Mouse (Mus musculus) embryonic facial prominence, embryonic 13.5 days (tissue): ENCODE measurements around the gene Wwp2. TPM values are rescaled to one million over a fixed set of nuclear protein-coding genes. Genes with fewer than 3 reads are reported as not detected.

Experiments used
- ATAC-seq: fragments of 200-750 bp; cut with Nextera tagmentation; 2 replicates; pipeline ENCODE4 v1.8.0; 2017; ENCODE audit warnings: low read depth; ENCODE audit not compliant: insufficient number of reproducible peaks, insufficient read depth, low FRiP score, low TSS enrichment
- H3K27ac ChIP-seq: fragments of 300-500 bp; sonication (generic); 2 replicates; pipeline ENCODE4 v1.5.1; 2015; ENCODE audit warnings: moderate library complexity, mild to moderate bottlenecking, inconsistent platforms
- H3K27me3 ChIP-seq: fragments of 300-500 bp; sonication (generic); 2 replicates; pipeline ENCODE4 v1.6.1; 2015; ENCODE audit warnings: mild to moderate bottlenecking, inconsistent platforms
- H3K36me3 ChIP-seq: fragments of 300-500 bp; sonication (generic); 2 replicates; pipeline ENCODE4 v1.6.1; 2015; ENCODE audit warnings: mild to moderate bottlenecking, inconsistent platforms
- H3K4me1 ChIP-seq: fragments of 300-500 bp; sonication (generic); 2 replicates; pipeline ENCODE4 v1.6.1; 2015; ENCODE audit warnings: inconsistent platforms
- H3K4me2 ChIP-seq: fragments of 300-500 bp; sonication (generic); 2 replicates; pipeline ENCODE4 v1.6.1; 2015; ENCODE audit warnings: moderate library complexity, mild to moderate bottlenecking, inconsistent platforms
- H3K4me3 ChIP-seq: fragments of 300-500 bp; sonication (generic); 2 replicates; pipeline ENCODE4 v1.5.1; 2015; ENCODE audit warnings: mild to moderate bottlenecking, inconsistent platforms
- H3K9ac ChIP-seq: fragments of 300-500 bp; sonication (generic); 2 replicates; pipeline ENCODE4 v1.6.1; 2015; ENCODE audit warnings: mild to moderate bottlenecking, inconsistent platforms
- H3K9me3 ChIP-seq: fragments of 300-500 bp; sonication (generic); 2 replicates; pipeline ENCODE4 v1.6.1; 2016; ENCODE audit warnings: inconsistent platforms
- WGBS: fragments of 180-500 bp; shearing (Covaris S2); methylation state at CpG from one replicate; pipeline ENCODE4 v1.1.7; 2015; ENCODE audit warnings: mixed read lengths; 5-methylcytosine and 5-hydroxymethylcytosine counted together
- polyA plus RNA-seq: library from polyadenylated mRNA; unstranded; fragments of >200 nt; fragmentation: Nextera tagmentation; extraction: Ambion mirVana; gene quantifications from 2 replicates; pipeline ENCODE4 v1.2.1, GENCODE M21; 2015

Gene Wwp2
- polyA plus RNA-seq, 1 experiment from 2014 or later: 158 TPM

- Histone ChIP-seq H3K4me2 (no peak overlapping the region), H3K36me3 (peaks cover 32% of the 10 kb centered on the region), H3K9me3 (no peaks in the 10 kb centered on the region), H3K4me3 (no peak overlapping the region), H3K27ac (peak overlapping the region; percentile 41), H3K9ac (no peak overlapping the region; the same call in 1 of the 2 replicates), H3K27me3 (no peaks in the 10 kb centered on the region), H3K4me1 (peaks cover 3% of the 10 kb centered on the region; the same call in 1 of the 2 replicates)
- ATAC-seq: no peak
- WGBS: 12% methylated on average over 3 of the region's 3 CpGs
Observed at GRCm38 (mm10) chr8:107455268-107455667, 19.1 kb downstream of the Wwp2 start.

DNA sequence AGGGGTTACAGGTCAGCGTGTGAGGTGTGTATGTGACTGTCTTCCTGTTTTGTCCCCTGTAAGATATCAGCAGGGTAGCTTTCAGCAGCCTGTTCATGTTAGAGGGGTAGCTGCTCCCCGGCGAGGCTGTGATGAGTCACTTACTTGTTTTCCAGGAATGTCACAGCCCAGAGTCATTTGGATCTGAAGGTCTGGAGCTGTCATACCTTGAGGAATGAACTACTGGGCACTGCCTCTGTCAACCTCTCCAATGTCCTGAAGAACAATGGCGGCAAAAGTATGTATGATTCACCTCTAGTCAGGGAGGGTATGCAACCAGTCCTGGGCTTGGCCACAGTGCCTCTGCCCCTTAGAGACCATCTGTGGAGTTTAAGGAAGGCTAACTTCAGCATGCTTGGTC is 21.6 kb downstream of the Wwp2 start:
- no peak overlapping the region for H3K4me3 ChIP-seq
- H3K27me3 ChIP-seq: no peaks in the 10 kb centered on the region
- H3K36me3 ChIP-seq: peaks cover 48% of the 10 kb centered on the region
- peak overlapping the region; percentile 55 for H3K27ac ChIP-seq
- H3K9me3 ChIP-seq: no peaks in the 10 kb centered on the region
- no peak for ATAC-seq
- WGBS: 55% methylated on average over 4 of the region's 4 CpGs
- no peak overlapping the region for H3K4me2 ChIP-seq
- no peak overlapping the region for H3K9ac ChIP-seq
- H3K4me1 ChIP-seq: no peaks in the 10 kb centered on the region

GRCm38 (mm10) chr8:107458281-107458680 is 22.1 kb downstream of the Wwp2 start:
- H3K9me3 ChIP-seq: no peaks in the 10 kb centered on the region
- no peak overlapping the region for H3K9ac ChIP-seq
- no peak overlapping the region for H3K4me2 ChIP-seq
- no peak; the same call in 1 of the 2 replicates for ATAC-seq
- H3K36me3 ChIP-seq: peaks cover 48% of the 10 kb centered on the region
- H3K4me3 ChIP-seq: no peak overlapping the region
- no peaks in the 10 kb centered on the region for H3K27me3 ChIP-seq
- H3K4me1 ChIP-seq: no peaks in the 10 kb centered on the region
- 34% methylated on average over 6 of the region's 6 CpGs for WGBS
- peak overlapping the region; percentile 55 for H3K27ac ChIP-seq

DNA sequence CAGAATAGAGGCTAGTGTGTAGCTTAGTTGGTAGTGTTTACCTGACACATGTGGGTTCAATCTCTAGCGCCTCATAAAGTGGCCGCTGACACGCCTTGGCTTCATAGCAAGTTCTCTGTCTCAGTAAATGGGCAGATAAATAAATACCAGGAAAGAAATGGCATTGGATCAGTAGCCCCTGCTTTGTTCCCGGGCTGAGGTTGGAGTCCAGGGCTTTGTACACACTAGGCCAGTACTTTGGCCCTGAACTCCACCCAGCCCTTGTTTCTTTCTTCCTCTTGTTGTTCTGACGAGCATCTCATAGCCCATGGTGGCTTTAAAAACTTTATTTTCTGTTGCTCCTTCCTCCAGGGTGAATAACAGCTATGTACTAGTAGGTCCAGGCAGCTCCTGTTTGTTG is 26.3 kb downstream of the Wwp2 start:
- 91% methylated on average over 5 of the region's 5 CpGs for WGBS
- Histone ChIP-seq H3K27me3 (no peaks in the 10 kb centered on the region), H3K4me3 (no peak overlapping the region), H3K27ac (no peak overlapping the region), H3K36me3 (peaks cover 45% of the 10 kb centered on the region), H3K4me2 (no peak overlapping the region), H3K9ac (no peak overlapping the region), H3K9me3 (no peaks in the 10 kb centered on the region), H3K4me1 (peaks cover 8% of the 10 kb centered on the region; the same call in 1 of the 2 replicates)
- no peak for ATAC-seq

GRCm38 (mm10) chr8:107465332-107465990 is 29.3 kb downstream of the Wwp2 start:
- H3K9me3 ChIP-seq: no peaks in the 10 kb centered on the region
- H3K27me3 ChIP-seq: no peaks in the 10 kb centered on the region
- ATAC-seq: no peak
- peak overlapping the region; percentile 78 for H3K27ac ChIP-seq
- peaks cover 24% of the 10 kb centered on the region for H3K36me3 ChIP-seq
- H3K4me2 ChIP-seq: no peak overlapping the region
- no peak overlapping the region for H3K4me3 ChIP-seq
- no peak overlapping the region for H3K9ac ChIP-seq
- H3K4me1 ChIP-seq: peaks cover 36% of the 10 kb centered on the region
- 52% methylated on average over 3 of the region's 3 CpGs for WGBS

- Histone ChIP-seq H3K4me3 (no peak overlapping the region), H3K4me2 (no peak overlapping the region), H3K27ac (peak overlapping the region; percentile 53; the same call in 1 of the 2 replicates), H3K9ac (no peak overlapping the region), H3K9me3 (no peaks in the 10 kb centered on the region), H3K4me1 (peaks cover 38% of the 10 kb centered on the region), H3K27me3 (no peaks in the 10 kb centered on the region), H3K36me3 (peaks cover 13% of the 10 kb centered on the region)
- ATAC-seq: no peak
- 86% methylated on average over 5 of the region's 5 CpGs for WGBS
Observed at GRCm38 (mm10) chr8:107466642-107467041, 30.5 kb downstream of the Wwp2 start.

DNA sequence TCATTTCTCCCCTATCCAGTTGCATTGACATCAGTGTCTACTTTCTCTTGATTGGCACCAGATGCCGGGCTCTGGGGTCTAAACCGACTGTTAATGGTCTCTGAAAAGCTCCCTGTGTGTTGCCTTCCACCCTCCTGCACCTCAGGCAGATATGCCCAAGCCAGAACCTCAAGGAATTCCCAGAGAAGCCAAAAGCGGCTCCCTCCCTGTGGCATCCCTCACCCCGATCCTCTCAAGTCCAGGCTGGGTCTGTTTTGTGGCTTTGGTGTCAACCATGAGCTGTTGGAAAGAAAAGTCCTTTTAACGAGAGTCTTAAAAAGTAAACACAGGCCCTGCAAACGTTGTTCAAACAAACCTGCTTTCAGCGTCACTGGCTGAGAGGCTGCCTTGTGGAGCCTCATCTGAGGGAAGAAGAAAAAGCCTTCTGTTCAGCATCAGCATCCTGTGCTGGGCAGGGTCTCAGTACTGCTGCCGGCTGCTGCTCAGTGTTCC is 32.7 kb downstream of the Wwp2 start:
- Histone ChIP-seq H3K4me2 (no peak overlapping the region; the same call in 1 of the 2 replicates), H3K4me1 (peaks cover 56% of the 10 kb centered on the region), H3K9me3 (no peaks in the 10 kb centered on the region), H3K27ac (peak overlapping the region; percentile 96), H3K36me3 (0 out of 2 replicates have a peak, but pooled peaks cover 3% of the 10 kb centered on the region), H3K27me3 (no peaks in the 10 kb centered on the region), H3K4me3 (no peak overlapping the region), H3K9ac (0 out of 2 replicates have a peak overlapping the region, but pooled peaks have one; percentile 27)
- WGBS: 20% methylated on average over 8 of the region's 8 CpGs
- peak; percentile 73 for ATAC-seq

DNA sequence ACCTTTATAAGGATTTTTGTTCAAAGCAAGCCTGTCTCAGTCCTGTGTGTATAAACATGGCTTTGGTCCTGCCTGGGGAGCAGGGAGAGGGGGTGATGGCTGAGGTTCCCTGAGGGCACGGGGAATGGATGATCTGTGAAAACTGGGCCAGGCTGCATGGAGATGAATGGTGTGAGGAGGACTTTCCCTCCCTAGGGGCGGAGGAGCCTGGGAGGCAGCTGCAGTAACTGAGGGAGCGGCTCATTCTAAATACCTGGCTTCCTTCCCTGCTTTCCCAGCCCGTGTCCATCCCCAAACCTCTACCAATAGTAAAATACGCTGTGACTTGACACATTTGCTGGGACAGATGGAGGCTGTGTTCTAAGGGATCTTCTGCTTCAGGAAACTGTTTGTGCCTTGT is 34.1 kb downstream of the Wwp2 start:
- Histone ChIP-seq H3K4me1 (peaks cover 61% of the 10 kb centered on the region), H3K9ac (no peak overlapping the region), H3K9me3 (no peaks in the 10 kb centered on the region), H3K27me3 (no peaks in the 10 kb centered on the region), H3K36me3 (0 out of 2 replicates have a peak, but pooled peaks cover 3% of the 10 kb centered on the region), H3K4me2 (no peak overlapping the region), H3K4me3 (no peak overlapping the region), H3K27ac (peak overlapping the region; percentile 96)
- ATAC-seq: no peak
- WGBS: 74% methylated on average over 5 of the region's 5 CpGs

DNA sequence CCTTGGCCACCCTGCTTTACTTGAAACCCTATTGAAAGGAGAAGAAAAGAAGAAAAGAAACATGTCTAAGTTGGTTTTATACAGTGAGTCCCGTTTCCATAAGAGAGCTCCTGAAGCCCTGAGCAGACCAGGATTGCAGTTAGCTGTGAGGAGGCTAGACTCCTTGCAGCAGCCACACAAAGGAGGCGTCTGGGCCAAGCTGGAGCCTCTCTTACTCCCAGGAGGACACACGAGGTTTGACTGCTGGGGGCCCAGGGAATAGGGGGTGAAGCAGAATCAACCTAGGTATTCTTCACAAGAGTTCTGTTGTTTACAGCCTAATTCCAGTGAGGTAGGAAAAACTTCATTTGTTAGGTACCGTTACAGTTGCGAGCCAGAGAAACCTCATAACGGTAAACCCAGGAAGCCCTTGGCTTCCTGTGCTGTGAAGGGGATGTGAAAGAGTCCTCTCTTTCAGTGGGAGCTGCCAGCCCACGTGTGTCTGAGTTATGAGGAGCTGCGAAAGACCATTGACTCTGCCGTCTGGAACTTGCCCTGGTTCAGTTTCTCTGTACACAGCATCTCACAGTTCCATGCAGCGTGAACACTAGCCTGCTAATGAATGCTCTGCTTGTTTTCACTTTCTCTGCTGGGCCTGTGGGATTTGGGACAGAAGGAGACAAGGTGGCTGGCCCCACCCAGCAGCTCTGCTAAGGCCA is 36.4 kb downstream of the Wwp2 start:
- WGBS: 53% methylated on average over 10 of the region's 10 CpGs
- Histone ChIP-seq H3K4me1 (peaks cover 64% of the 10 kb centered on the region), H3K9me3 (no peaks in the 10 kb centered on the region), H3K36me3 (0 out of 2 replicates have a peak, but pooled peaks cover 4% of the 10 kb centered on the region), H3K4me2 (no peak overlapping the region), H3K27ac (peak overlapping the region; percentile 87), H3K27me3 (no peaks in the 10 kb centered on the region), H3K4me3 (no peak overlapping the region), H3K9ac (no peak overlapping the region)
- ATAC-seq: peak; percentile 50; the same call in 1 of the 2 replicates

DNA sequence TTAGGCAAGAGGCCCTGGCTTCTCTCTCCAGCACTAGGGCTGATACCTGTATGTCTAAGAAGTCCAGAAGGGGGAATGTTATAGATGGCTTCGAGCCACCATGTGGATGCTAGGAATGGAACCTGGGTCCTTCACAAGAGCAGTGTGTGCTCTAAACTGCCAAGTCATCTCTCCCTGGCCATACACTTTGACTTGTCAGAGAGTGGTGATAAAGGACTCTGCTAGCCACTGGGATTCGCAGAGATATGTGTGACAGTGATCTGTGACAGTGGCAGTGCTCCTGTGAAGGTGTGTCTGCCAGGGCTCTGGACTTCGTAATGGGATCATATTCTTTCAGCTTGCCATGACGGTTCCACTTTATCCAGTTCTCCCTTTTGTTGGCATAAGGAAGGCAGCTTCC is 37.2 kb downstream of the Wwp2 start:
- Histone ChIP-seq H3K36me3 (0 out of 2 replicates have a peak, but pooled peaks cover 3% of the 10 kb centered on the region), H3K9me3 (no peaks in the 10 kb centered on the region), H3K9ac (no peak overlapping the region), H3K4me2 (no peak overlapping the region), H3K4me3 (no peak overlapping the region), H3K27ac (peak overlapping the region; percentile 87), H3K27me3 (no peaks in the 10 kb centered on the region), H3K4me1 (peaks cover 56% of the 10 kb centered on the region)
- no peak for ATAC-seq
- 88% methylated on average over 4 of the region's 4 CpGs for WGBS

- no peak overlapping the region for H3K4me2 ChIP-seq
- H3K4me1 ChIP-seq: peaks cover 37% of the 10 kb centered on the region
- 77% methylated on average over 3 of the region's 3 CpGs for WGBS
- H3K9ac ChIP-seq: no peak overlapping the region
- H3K36me3 ChIP-seq: peaks cover 11% of the 10 kb centered on the region
- no peak for ATAC-seq
- no peak overlapping the region for H3K4me3 ChIP-seq
- H3K27me3 ChIP-seq: no peaks in the 10 kb centered on the region
- H3K9me3 ChIP-seq: no peaks in the 10 kb centered on the region
- H3K27ac ChIP-seq: peak overlapping the region; percentile 5; the same call in 1 of the 2 replicates
Observed at GRCm38 (mm10) chr8:107475613-107476012, 39.4 kb downstream of the Wwp2 start.
